Mouse (Mus musculus): ENCODE data around the gene Pole4. TPM values are rescaled to one million over a fixed set of nuclear protein-coding genes. Genes with fewer than 3 reads are reported as not detected.

Gene Pole4
- total RNA-seq (2021) (10 to 100 TPM; 37.3 to 44.3 TPM), polyA plus RNA-seq (2012; rRNA removed) (4.8 and 7.6 TPM in 2 replicates)
- long read RNA-seq, transcript Pole4-201 (4 exons, 1,769 nt): major isoform, 42 of 44 reads
- long read RNA-seq, partial matches to known transcripts: 1 of 44 reads
- long read RNA-seq, other reads (novel, unspliced or antisense): 1 of 44 reads

DNA sequence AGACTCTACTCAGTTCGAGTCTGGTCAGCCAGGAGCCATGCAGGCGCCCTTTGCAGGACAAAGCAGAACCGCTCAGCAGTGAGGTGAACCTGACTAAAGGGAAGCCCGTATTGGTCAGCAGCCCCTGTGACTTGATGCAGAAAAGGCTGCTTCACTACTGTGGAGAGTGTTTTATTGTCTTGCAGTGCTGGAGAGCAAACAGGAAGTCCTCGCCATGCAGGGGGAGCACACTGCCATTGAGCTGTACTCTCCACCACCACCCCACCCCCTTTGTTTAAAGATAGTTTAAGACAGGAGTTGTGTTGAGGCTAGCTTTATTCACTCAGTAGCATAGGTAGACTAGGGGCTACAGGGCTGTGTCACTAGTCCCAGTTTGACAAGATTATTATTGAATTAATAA, at the start of gene Pole4:
Gene Pole4, minus strand, starts transcription at position 145 of the 400 bp plus-strand sequence.
- DNase-seq: no peak

GRCm38 (mm10) chr6:82754769-82755168, 49.6 kb upstream of the Pole4 start:
- no peak for DNase-seq

DNA sequence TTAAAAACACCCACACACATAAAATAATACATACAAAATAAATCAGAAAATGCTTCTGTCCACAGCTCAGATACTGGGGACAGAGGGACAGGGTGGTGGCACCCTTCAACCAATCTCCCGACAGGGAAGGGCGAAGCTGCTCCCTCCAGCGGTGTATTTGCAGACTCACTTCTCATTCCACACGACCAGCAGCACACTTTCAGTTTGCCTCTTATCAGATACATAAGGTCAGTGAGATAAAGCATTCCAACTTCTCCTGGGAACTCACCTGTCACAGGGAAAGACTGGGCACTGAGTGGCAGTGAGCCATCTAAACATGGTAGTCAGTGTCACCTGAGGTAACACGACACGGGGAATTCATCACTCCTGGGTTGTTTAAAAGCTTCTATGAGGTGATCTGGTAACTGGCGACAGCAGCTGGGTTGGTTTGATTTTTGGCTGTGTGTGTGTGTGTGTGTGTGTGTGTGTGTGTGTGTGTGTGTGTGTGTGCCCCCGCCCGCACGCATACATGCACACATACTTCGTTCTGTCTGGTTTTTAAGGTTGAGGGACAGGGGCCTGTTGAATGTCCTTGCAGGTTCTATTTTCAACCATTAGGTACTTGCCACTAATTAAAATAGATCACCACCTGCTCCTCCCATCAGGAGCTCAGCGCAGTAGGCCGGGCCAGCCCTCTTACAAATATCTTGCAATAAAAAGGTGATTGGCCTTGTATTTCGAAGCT, 48.6 kb upstream of the Pole4 start:
- DNase-seq: no peak

- peak; percentile 46 for DNase-seq
These were observed 47.9 kb upstream of the Pole4 start for GRCm38 (mm10) chr6:82753061-82753460.

DNA sequence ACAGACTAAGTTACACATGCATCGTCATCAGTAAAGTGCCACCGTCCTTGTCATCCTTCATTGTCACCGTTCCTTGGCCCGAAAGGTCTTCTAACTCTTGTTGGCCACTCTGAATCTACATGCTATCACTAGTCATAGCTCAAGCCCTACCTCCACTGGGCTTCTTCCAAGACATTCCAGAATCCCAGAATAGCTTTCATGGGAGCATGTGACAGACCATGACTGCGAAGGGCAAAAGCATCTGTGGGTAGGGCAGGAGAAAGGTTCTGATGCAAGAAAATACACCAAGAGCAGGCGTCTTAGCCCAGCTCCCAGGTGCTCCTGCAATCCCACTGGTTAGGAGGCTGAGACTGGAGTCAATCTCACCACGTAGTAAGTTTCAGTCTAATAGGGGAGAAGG, 46.6 kb upstream of the Pole4 start:
- no peak for DNase-seq

- peak; percentile 89 for DNase-seq
These were observed 45.9 kb upstream of the Pole4 start for GRCm38 (mm10) chr6:82751031-82751430.

- no peak for DNase-seq
These were observed 44.9 kb upstream of the Pole4 start for GRCm38 (mm10) chr6:82750063-82750462.

GRCm38 (mm10) chr6:82748106-82748672, 43.0 kb upstream of the Pole4 start:
- DNase-seq: peak; percentile 73

- DNase-seq: no peak
These were observed 41.9 kb upstream of the Pole4 start for GRCm38 (mm10) chr6:82747085-82747484.

DNA sequence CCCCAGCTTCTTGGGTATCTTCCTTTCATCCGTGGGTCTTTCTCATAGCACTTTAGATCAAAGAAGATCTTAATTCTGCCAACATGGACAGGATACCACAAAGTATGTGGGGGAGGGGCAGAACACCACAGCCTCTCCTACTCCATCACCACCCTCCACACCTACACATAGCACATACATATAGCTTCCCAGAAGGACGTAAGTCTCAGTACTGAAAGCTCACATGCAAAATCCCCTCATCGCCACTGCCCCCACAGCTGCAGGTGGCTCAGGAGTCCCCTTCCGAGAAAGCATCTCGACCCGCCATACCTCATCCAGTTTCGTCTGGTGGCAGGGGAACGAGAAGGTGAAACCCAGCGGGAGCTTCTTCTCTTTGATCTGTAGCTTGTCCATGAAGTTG, 39.4 kb upstream of the Pole4 start:
- no peak for DNase-seq

GRCm38 (mm10) chr6:82741518-82741880, 36.3 kb upstream of the Pole4 start:
- DNase-seq: no peak

- peak; percentile 85 for DNase-seq
These were observed 35.8 kb upstream of the Pole4 start for GRCm38 (mm10) chr6:82740868-82741517.

DNA sequence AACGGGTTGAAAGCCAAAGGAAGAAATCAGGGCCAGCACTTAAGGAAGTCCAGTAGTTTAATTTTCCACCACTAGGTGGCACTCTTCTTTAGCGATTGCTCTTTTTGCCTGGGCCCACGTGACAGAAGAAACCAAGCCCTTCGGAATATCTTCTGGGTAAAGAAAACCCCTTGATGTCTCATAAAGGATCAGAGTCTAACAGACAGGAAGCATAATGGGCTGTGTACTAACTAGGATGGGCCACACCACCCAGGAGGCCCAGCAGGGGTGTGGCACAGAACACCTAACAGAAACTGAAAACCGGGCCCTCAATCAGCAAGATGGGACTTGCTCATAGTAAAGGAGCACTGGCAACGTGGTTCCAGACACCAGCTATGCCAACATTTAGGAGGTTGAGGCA, 35.1 kb upstream of the Pole4 start:
- DNase-seq: peak; percentile 65

- no peak for DNase-seq
These were observed 32.7 kb upstream of the Pole4 start for GRCm38 (mm10) chr6:82737634-82738540.

DNA sequence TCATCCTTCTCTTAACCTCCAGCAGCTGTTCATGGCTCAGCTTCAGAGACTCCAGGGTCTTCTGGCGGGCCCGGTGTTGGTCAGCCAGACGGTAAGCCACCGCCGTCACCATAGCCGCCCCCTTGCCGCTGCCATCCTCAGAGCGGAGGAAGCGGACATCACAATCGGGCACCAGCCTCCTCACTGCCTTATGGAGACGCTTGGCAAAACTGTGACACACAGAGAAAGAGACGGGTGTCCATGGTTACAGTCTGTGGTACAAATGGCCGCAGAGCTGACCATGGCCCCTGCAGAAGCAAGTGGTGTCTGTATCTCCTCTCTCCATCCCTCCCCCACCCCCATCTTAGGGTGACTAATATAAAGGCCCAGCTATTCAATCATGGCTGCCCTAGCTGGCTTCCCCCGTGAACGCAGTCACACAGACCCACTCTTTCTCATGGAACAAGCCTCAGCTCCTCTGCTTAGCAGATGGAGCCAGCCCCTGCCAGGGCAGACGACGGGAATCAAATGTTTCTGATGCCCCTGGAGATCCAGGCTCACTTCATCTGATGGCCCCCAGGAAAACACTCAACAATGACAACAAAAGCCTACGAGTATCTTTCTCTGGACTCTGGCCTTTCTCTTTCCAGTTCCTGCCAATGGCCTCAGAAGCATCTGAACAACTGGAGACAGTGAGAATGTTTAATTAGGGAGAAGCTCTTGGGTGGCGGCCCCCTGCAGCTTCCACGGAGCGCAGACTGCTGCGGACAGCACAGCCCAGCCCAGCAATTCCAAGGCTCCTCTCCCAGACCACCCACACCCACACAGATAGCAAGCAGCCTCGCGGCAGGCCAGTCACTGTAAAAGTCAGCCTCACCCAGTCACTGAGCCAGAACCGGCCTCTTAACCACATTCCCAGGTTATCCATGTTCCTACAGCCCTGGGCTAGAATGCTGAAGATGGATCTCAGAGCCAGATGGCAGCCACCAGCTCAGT, 31.7 kb upstream of the Pole4 start:
- no peak for DNase-seq

DNA sequence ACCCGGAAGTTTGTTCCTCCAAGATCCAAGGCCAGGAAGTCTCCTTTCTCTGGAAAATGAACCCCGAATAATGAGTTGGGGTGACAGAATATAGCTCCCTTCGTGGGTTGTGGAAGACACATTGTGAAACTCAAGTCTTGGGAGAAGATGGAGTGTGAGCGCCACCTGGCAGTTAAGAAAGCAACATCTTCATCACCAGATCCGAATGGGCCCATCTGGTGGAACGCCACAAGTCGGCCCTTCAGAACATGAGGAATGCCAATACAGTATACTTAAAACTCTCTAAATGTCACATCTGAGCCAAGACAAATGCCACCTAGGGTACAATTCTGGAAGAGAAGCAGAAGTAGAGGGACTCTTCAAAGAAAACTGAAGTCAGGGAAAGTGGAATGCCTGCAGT, 30.2 kb upstream of the Pole4 start:
- no peak for DNase-seq

GRCm38 (mm10) chr6:82728635-82729034, 23.5 kb upstream of the Pole4 start:
- no peak for DNase-seq

GRCm38 (mm10) chr6:82727206-82727605, 22.0 kb upstream of the Pole4 start:
- DNase-seq: no peak

GRCm38 (mm10) chr6:82723321-82723720, 18.2 kb upstream of the Pole4 start:
- DNase-seq: no peak

- no peak for DNase-seq
These were observed 11.0 kb upstream of the Pole4 start for GRCm38 (mm10) chr6:82716126-82716525.

DNA sequence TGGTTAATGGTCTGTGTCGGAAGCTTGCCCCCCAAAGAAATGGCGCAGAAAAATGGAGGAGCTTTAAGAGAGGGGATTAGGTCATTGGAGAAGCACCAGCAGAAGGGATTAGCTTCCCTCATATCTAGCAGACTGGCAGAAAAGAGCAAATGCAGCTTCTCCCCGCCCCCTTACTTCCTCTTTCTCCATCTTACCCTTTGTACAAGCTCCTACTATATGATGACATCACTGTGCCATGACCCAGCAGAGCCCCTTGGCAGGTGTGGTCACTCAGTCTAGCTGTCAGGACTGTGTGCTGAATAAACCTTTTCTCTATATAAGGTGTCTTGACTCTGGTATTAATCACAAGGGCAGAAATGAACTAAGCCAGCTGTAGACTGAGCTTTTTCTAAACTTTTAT, 10.5 kb upstream of the Pole4 start:
- no peak for DNase-seq
